Mouse (Mus musculus) intestine, postnatal 0 days (tissue): Measurements from ENCODE around the gene Cdk6. TPM values are rescaled to one million over a fixed set of nuclear protein-coding genes. Genes with fewer than 3 reads are reported as not detected.
"Not testable (repeated sequence)": the region's sequence is repeated elsewhere in the genome, so short reads cannot be mapped to it uniquely, and the experiment has no call there.

Source experiments
- ATAC-seq: fragments of 200-750 bp; cut with Nextera tagmentation; 2 replicates; pipeline ENCODE4 v1.8.0; 2017; ENCODE audit warnings: mild to moderate bottlenecking, moderate TSS enrichment, moderate library complexity
- H3K27ac ChIP-seq: fragments of 300-500 bp; sonication (generic); 2 replicates; pipeline ENCODE4 v1.5.1; 2014; ENCODE audit warnings: mild to moderate bottlenecking, low read depth, low read length, moderate library complexity
- H3K27me3 ChIP-seq: fragments of 300-500 bp; sonication (generic); replicated peaks from 2 replicates; pipeline ENCODE4 v1.6.1; 2014; ENCODE audit warnings: low read length, mixed read lengths; ENCODE audit not compliant: control insufficient read depth, insufficient read depth
- H3K36me3 ChIP-seq: fragments of 300-500 bp; sonication (generic); 2 replicates; pipeline ENCODE4 v1.6.1; 2014; ENCODE audit warnings: mild to moderate bottlenecking, moderate library complexity; ENCODE audit not compliant: control insufficient read depth, insufficient read depth
- H3K4me1 ChIP-seq: fragments of 300-500 bp; sonication (generic); replicated peaks from 2 replicates; pipeline ENCODE4 v1.6.1; 2014; ENCODE audit warnings: antibody characterized with exemption, low read length, mixed read lengths; ENCODE audit not compliant: control insufficient read depth, insufficient read depth
- H3K4me2 ChIP-seq: fragments of 300-500 bp; sonication (generic); replicated peaks from 2 replicates; pipeline ENCODE4 v1.6.1; 2014; ENCODE audit warnings: low read depth, mild to moderate bottlenecking, moderate library complexity
- H3K4me3 ChIP-seq: fragments of 300-500 bp; sonication (generic); 2 replicates; pipeline ENCODE4 v1.5.1; 2014; ENCODE audit warnings: low read depth, low read length
- H3K9ac ChIP-seq: fragments of 300-500 bp; sonication (generic); 2 replicates; pipeline ENCODE4 v1.6.1; 2014; ENCODE audit warnings: mild to moderate bottlenecking, low read depth, low read length
- H3K9me3 ChIP-seq: fragments of 300-500 bp; sonication (generic); 2 replicates; pipeline ENCODE4 v1.6.1; 2016; ENCODE audit warnings: mixed run types; ENCODE audit not compliant: control insufficient read depth
- CTCF ChIP-seq: sonication (generic); IDR thresholded peaks from 2 replicates; pipeline ENCODE4 v1.5.1; 2016; ENCODE audit warnings: low read depth, mild to moderate bottlenecking, control low read depth, antibody characterized with exemption, moderate library complexity
- WGBS: fragments of 180-500 bp; shearing (Covaris S2); extraction: QIAGEN DNeasy Blood & Tissue Kit; methylation state at CpG from one replicate; pipeline ENCODE4 v1.1.7; 2014; 5-methylcytosine and 5-hydroxymethylcytosine counted together
- polyA plus RNA-seq: library from polyadenylated mRNA; unstranded; fragments of >200 nt; fragmentation: Nextera tagmentation; extraction: Ambion mirVana; gene quantifications from 2 replicates; pipeline ENCODE4 v1.2.1, GENCODE M21; 2015

Gene Cdk6
- polyA plus RNA-seq, 1 experiment from 2014 or later, result 13.2 TPM

DNA sequence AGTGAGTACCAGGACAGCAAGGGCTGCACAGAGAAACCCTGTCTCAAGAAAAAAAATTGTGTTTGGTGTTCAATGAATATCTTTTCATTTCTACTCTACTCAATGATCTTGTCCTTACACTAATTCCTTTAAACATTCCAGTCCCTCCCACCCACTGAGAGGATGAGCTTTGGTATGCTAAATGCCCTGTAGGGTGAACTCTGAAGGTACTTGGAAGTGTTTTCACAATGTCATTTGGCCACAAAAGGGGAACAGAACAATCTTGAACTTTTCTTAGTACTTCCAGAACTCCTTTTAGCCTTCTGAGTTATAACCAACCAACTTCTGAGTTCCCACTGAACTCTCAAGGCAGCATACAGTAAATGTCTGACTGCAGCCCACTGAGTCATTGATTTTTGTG, 32.2 kb upstream of the Cdk6 start:
- Histone ChIP-seq H3K36me3 (no peaks in the 10 kb centered on the region), H3K9ac (no peak overlapping the region), H3K9me3 (no peaks in the 10 kb centered on the region), H3K27ac (no peak overlapping the region), H3K4me3 (no peak overlapping the region), H3K4me1 (no peaks in the 10 kb centered on the region), H3K27me3 (no peaks in the 10 kb centered on the region), H3K4me2 (no peak overlapping the region)
- no peak for ATAC-seq
- TF ChIP-seq CTCF, result no peak

DNA sequence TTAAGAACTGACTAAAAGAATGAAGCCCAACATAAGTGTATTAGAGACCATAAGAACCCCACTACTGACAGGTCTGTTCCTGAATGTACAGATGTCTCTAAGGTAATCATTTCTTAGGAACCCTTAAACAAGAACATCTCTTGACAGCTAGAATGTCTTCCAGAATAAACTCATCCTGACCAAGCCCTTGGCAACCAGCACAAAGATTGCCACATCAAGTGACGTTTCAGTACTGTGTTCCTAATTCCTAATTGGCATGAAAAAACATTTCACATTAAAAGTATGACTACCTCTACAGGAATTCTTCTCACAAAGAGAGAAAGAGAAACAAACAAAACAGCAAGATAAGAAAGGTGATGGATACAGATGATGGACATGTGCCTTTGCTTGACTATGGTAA, 31.7 kb upstream of the Cdk6 start:
- H3K4me3 ChIP-seq, result no peak overlapping the region
- H3K9ac ChIP-seq, result no peak overlapping the region
- ATAC-seq, result no peak
- H3K4me1 ChIP-seq, result no peaks in the 10 kb centered on the region
- H3K36me3 ChIP-seq, result no peaks in the 10 kb centered on the region
- WGBS, result 82% methylated on average over 1 of the region's 1 CpGs
- TF ChIP-seq CTCF, result no peak
- no peak overlapping the region for H3K27ac ChIP-seq
- H3K27me3 ChIP-seq, result no peaks in the 10 kb centered on the region
- H3K4me2 ChIP-seq, result no peak overlapping the region
- H3K9me3 ChIP-seq, result no peaks in the 10 kb centered on the region

DNA sequence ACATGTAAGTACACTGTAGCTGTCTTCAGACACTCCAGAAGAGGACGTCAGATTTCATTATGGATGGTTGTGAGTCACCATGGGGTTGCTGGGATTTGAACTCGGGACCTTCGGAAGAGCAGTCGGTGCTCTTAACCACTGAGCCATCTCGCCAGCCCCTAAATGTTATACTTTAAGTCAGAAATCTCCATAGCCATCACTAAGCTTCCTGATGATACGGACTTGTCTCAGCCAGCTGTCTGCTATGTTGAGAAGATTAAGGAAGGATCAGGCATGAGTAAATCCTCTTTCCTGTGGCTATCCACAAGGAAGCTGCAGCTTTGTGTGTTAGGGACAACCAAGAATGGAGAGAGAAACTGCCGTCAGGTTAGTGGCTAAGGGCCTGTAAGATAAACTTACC, 30.1 kb upstream of the Cdk6 start:
- H3K27me3 ChIP-seq, H3K9ac ChIP-seq, H3K27ac ChIP-seq, H3K4me1 ChIP-seq, H3K36me3 ChIP-seq, H3K9me3 ChIP-seq, H3K4me2 ChIP-seq, ATAC-seq, H3K4me3 ChIP-seq: not testable (repeated sequence)
- WGBS, result 88% methylated on average over 7 of the region's 7 CpGs

DNA sequence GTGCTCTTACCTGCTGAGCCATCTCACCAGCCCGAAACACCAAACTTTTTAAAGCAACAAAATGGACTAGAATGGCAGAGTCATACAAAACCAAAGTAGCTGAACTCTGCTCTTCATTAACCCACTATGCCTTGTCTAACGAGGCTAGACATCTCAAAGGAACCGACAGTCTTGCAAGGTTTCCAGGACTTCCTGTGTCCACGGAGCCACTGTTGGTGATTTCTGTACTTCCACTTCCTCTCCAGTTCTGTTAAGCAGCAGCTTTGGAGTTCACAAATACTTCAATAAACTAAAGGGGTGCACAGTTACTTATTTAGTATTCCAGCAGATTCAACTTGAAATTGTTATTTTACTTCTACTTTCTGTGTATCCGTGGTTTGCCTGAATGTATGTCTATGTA, 23.6 kb upstream of the Cdk6 start:
- H3K27me3 ChIP-seq, H3K27ac ChIP-seq, H3K4me1 ChIP-seq, H3K9me3 ChIP-seq, H3K4me2 ChIP-seq, ATAC-seq, H3K9ac ChIP-seq, H3K4me3 ChIP-seq, H3K36me3 ChIP-seq: not testable (repeated sequence)
- 84% methylated on average over 5 of the region's 5 CpGs for WGBS

DNA sequence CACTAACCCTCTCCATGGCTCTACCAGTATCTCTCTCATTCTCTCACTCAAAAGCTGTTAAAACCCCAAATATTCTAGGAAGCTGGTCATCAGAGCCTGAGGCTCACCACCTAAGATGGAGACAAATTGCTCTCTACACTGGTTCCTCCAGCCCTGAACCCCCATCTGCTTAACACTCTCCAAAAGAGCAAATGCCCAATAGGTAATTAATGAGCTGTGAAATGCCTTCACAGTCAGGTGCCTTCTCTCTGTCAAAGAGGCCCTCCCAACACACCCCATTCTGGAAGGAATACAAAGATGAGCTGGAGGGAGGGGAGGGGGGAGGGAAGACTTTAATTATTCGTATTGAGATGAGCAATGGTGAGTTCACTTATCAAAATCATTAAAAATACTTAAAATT, 21.1 kb upstream of the Cdk6 start:
- no peak for TF ChIP-seq CTCF
- Histone ChIP-seq H3K9me3 (no peaks in the 10 kb centered on the region), H3K27me3 (no peaks in the 10 kb centered on the region), H3K27ac (no peak overlapping the region), H3K4me2 (no peak overlapping the region), H3K36me3 (no peaks in the 10 kb centered on the region), H3K9ac (no peak overlapping the region), H3K4me3 (no peak overlapping the region), H3K4me1 (no peaks in the 10 kb centered on the region)
- no peak for ATAC-seq
- WGBS, result 39% methylated on average over 1 of the region's 1 CpGs

DNA sequence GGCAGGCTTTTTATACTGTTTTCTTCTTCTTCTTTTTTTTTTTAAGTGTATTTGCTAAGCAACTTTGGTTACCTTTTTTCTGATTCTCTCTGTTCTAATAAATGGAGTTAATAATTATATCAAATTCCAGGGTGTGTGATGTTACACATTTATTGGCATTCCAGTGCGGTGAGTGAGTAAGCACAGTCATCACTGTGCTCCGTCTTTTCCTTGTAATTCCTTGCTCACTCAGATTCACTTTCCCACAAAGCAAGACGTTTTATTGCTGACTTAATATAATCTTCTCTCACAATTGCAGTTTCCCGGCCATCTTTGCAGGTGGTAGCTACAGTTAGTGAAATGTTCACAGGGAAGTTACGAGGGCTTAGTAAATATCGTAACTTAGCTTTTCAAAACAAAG, 19.2 kb upstream of the Cdk6 start:
- Histone ChIP-seq H3K27me3 (no peaks in the 10 kb centered on the region), H3K9me3 (no peaks in the 10 kb centered on the region), H3K4me3 (no peak overlapping the region), H3K4me2 (no peak overlapping the region), H3K27ac (no peak overlapping the region), H3K9ac (no peak overlapping the region), H3K4me1 (no peaks in the 10 kb centered on the region), H3K36me3 (no peaks in the 10 kb centered on the region)
- 43% methylated on average over 6 of the region's 6 CpGs for WGBS
- ATAC-seq, result peak; percentile 57; the same call in 1 of the 2 replicates
- TF ChIP-seq CTCF, result no peak

DNA sequence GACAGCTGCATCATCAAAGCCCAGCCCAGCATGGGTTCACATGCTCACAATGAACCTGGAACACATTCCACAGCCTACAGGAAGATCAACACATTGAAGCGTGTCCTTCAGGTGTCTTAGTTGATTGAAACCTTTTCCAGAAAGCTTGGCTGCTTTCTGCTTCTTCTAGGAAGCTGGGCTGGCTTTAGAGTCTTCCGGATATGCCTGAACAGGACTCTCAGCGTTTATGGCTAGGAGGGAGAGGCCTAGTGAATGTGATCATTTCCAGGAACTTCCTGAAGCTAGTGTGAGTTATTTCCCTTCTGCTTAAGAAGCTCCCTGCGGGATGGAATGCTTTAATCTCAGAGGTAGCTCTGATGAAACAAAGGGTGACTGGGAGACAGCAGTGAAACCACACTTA, 17.2 kb upstream of the Cdk6 start:
- H3K4me2 ChIP-seq, result no peak overlapping the region
- no peak overlapping the region for H3K4me3 ChIP-seq
- H3K9ac ChIP-seq, result no peak overlapping the region
- H3K36me3 ChIP-seq, result no peaks in the 10 kb centered on the region
- no peaks in the 10 kb centered on the region for H3K9me3 ChIP-seq
- H3K4me1 ChIP-seq, result no peaks in the 10 kb centered on the region
- no peak for ATAC-seq
- no peak for TF ChIP-seq CTCF
- no peak overlapping the region for H3K27ac ChIP-seq
- no peaks in the 10 kb centered on the region for H3K27me3 ChIP-seq
- WGBS, result 60% methylated on average over 4 of the region's 4 CpGs
